Mouse (Mus musculus): ENCODE measurements around the gene Il27ra. TPM values are rescaled to one million over a fixed set of nuclear protein-coding genes. Genes with fewer than 3 reads are reported as not detected.
A peak's percentile ranks its signal among the peaks of the same experiment; 100 is the strongest.

The Il27ra gene
- polyA plus RNA-seq, 1 experiment from 2014 or later, result 1.1 TPM

DNA sequence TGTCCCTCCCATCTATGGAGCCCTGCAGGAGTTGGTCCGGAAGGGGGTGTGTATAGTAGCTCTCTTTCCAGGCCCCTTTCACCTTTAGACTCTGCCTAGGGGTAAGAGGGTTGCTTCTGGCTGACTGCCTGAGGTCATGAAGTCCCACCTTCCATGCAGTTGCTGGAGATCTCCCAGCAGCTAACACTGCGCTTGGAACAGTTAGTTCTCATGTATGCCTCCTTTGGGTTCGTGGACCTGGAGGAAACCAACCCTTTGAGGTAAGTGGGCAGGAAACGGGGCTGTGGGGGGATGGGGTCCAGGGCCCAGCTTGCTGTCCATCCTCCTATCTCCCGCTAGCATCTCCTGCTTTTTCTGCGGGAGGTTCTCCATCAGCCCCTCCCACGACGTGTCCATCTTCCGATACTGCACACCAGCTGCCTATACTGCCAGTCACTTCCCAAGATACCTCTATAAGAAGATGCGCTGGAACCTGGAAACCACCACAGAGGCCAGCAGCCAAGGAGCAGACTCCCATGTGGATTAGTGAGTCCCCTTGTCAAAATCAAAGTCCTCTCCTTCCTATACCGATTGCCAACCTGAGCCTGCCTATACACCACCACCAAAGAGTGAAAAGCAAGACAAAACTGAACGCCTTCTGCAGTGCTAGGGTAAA is 39.3 kb downstream of the Il27ra start:
- Histone ChIP-seq H3K4me1 (replicated peaks) (peaks cover 61% of the 10 kb centered on the region), H3K36me3 (peaks cover 46% of the 10 kb centered on the region), H3K9me3 (replicated peaks) (no peaks in the 10 kb centered on the region), H3K27me3 (no peaks in the 10 kb centered on the region), H3K27ac (no peak overlapping the region), H3K9ac (no peak overlapping the region), H3K4me2 (no peak overlapping the region), H3K4me3 (replicated peaks) (no peak overlapping the region)
- DNase-seq (no peak), ATAC-seq (ENCODE audit: low read depth) (no peak)
- 68% methylated on average over 12 of the region's 12 CpGs for WGBS (ENCODE audit: insufficient replicate concordance)

DNA sequence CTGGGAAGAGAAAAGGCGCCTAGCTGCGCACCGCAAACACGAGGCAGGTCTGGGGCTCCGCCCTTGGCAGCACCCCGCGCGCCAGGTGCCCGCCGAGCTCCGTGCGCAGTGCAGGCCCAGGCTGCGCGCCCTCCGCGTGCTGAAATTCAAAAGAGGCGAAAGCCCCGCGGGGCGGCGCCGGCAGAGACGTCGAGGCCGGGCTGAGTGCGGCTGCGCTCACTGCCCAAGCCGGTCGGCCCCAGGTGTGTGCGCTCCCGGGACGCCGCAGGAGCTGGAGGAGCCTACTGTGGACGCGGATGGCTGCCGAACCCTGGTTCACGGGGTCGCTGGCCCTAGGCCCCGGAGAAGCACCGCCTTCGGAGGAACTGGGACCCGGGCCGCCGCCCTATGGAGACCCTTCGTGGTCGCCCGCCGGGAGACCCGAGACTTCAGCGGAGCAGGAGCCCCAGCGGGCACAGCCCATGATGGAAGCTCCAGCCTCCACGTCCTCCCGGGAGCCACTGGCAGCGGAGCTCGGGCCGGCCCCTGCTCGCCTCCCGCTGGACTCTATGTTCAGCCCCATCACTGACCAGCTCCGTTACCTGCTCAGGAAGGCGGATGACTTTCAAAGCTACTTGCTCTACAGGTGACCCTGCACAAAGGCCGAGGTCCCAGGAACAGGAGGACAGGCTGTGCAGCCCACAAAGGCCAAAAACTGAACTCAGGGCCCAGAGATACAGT is 40.9 kb downstream of the Il27ra start, which contains the start of gene 1700067K01Rik:
Gene 1700067K01Rik, plus strand, starts transcription at position 222 of the 720 bp plus-strand sequence.
- no peak within 1 kb of the TSS for H3K4me3 ChIP-seq (replicated peaks)
- DNase-seq (no peak), ATAC-seq (ENCODE audit: low read depth) (no peak)
- no peak within 1 kb of the TSS for H3K9ac ChIP-seq
- H3K27ac ChIP-seq, result no peak within 1 kb of the TSS
- H3K36me3 ChIP-seq, result peaks cover 46% of the 10 kb centered on the region
- peak within 1 kb of the TSS; percentile 10; the same call in 1 of the 2 replicates for H3K4me2 ChIP-seq
- H3K27me3 ChIP-seq, result no peaks in the 10 kb centered on the region
- H3K9me3 ChIP-seq (replicated peaks), result no peaks in the 10 kb centered on the region
- peaks cover 63% of the 10 kb centered on the region for H3K4me1 ChIP-seq (replicated peaks)
- WGBS (ENCODE audit: insufficient replicate concordance), result 80% methylated on average over 61 of the region's 61 CpGs

DNA sequence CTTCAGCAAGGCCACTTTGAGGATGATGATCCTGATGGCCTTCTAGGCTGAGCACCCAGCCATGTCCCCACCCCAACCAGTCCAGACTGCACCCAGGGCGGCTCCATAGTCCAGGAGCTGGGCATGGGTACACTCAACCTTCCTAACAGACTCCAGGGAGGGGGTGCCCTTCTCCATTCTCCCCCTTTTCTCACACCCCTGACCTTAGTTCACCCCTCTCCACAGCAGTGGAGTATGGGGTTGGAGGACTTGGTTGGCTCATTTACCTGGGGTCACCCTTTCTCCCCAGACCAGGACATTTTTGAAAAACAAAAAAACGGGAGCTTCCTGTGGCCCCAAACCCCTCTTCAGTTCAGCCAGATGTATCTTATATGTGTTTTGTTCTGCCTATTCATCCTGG is 42.6 kb downstream of the Il27ra start:
- no peak for ATAC-seq (ENCODE audit: low read depth)
- H3K9me3 ChIP-seq (replicated peaks), result no peaks in the 10 kb centered on the region
- DNase-seq, result no peak
- H3K9ac ChIP-seq, result no peak overlapping the region; the same call in 1 of the 2 replicates
- H3K4me1 ChIP-seq (replicated peaks), result peaks cover 67% of the 10 kb centered on the region
- no peaks in the 10 kb centered on the region for H3K27me3 ChIP-seq
- peaks cover 46% of the 10 kb centered on the region for H3K36me3 ChIP-seq
- peak overlapping the region; percentile 88 for H3K4me3 ChIP-seq (replicated peaks)
- WGBS (ENCODE audit: insufficient replicate concordance), result 88% methylated on average over 2 of the region's 2 CpGs
- no peak overlapping the region for H3K27ac ChIP-seq
- peak overlapping the region; percentile 97 for H3K4me2 ChIP-seq

DNA sequence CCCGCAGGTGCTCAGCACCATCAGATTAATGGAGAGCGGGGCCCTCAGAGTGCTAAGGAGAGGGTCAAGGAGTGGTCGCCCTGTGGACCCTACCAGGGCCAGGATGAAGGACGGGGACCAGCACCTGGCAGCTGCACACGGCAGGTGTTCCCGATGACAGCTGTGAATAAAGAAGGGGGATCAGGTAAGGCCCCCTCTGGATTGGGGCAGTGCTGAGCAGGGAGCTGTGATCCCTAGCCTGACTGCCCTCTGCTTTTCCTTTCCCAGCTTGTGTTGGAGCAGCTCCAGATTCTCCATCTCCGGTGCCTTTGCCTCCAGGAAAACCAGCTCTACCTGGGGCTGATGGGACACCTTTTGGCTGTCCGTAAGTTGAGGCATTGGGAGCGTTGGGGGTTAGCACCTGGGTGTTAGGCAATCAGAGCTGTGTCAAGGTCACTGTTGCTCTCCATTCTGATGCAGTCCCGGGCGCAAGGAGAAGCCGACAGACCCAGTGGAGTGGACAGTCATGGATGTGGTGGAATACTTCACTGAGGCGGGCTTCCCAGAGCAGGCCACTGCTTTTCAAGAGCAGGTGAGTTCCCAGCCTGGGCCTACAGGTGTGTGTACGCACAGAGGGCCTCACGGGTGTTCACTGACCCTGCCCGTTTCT is 43.2 kb downstream of the Il27ra start:
- H3K27me3 ChIP-seq, result no peaks in the 10 kb centered on the region
- 73% methylated on average over 16 of the region's 16 CpGs for WGBS (ENCODE audit: insufficient replicate concordance)
- DNase-seq (no peak), ATAC-seq (ENCODE audit: low read depth) (no peak)
- peak overlapping the region; percentile 88 for H3K9ac ChIP-seq
- peaks cover 69% of the 10 kb centered on the region for H3K4me1 ChIP-seq (replicated peaks)
- peaks cover 51% of the 10 kb centered on the region for H3K36me3 ChIP-seq
- H3K4me3 ChIP-seq (replicated peaks), result peak overlapping the region; percentile 88
- H3K27ac ChIP-seq, result peak overlapping the region; percentile 85; the same call in 1 of the 2 replicates
- peak overlapping the region; percentile 97 for H3K4me2 ChIP-seq
- H3K9me3 ChIP-seq (replicated peaks), result no peaks in the 10 kb centered on the region

DNA sequence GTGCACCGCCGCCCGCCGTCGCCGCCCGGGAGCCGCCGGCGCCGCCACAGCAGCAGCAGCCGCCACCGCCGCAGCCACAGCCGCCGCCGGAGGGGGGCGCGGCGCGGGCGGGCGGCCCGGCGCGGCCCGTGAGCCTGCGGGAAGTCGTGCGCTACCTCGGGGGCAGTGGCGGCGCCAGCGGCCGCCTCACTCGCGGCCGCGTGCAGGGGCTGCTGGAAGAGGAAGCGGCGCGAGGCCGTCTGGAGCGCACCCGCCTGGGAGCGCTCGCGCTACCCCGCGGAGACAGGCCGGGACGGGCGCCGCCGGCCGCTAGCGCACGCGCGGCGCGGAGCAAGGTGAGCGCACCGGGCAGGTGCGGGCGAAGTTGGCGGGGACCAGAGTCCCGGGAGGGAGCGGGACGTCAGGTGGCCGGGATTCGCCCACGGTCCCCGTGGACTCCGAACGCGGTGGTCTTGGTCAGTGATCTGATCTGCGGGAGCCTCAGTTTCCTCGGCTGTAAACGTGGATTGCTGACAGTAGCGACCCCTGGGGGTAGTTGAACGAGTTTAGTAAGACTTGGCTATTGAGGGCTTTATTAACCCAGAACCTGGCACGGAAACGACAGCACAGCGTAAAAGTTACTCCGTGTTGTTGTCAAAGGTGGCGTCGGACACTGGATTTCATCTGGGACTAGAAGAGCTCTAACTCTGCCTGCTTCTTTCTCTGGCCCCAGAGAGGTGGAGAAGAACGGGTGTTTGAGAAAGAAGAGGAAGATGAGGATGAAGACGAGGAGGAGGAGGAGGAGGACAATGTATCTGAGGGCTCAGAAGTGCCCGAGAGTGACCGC is 43.9 kb downstream of the Il27ra start:
- peak overlapping the region; percentile 88 for H3K4me3 ChIP-seq (replicated peaks)
- peak overlapping the region; percentile 97 for H3K4me2 ChIP-seq
- 3% methylated on average over 78 of the region's 92 CpGs for WGBS (ENCODE audit: insufficient replicate concordance)
- H3K9me3 ChIP-seq (replicated peaks), result no peaks in the 10 kb centered on the region
- no peaks in the 10 kb centered on the region for H3K27me3 ChIP-seq
- peaks cover 53% of the 10 kb centered on the region for H3K36me3 ChIP-seq
- H3K9ac ChIP-seq, result peak overlapping the region; percentile 88
- H3K27ac ChIP-seq, result peak overlapping the region; percentile 85
- DNase-seq (peak; percentile 48), ATAC-seq (ENCODE audit: low read depth) (no peak)
- H3K4me1 ChIP-seq (replicated peaks), result peaks cover 68% of the 10 kb centered on the region

DNA sequence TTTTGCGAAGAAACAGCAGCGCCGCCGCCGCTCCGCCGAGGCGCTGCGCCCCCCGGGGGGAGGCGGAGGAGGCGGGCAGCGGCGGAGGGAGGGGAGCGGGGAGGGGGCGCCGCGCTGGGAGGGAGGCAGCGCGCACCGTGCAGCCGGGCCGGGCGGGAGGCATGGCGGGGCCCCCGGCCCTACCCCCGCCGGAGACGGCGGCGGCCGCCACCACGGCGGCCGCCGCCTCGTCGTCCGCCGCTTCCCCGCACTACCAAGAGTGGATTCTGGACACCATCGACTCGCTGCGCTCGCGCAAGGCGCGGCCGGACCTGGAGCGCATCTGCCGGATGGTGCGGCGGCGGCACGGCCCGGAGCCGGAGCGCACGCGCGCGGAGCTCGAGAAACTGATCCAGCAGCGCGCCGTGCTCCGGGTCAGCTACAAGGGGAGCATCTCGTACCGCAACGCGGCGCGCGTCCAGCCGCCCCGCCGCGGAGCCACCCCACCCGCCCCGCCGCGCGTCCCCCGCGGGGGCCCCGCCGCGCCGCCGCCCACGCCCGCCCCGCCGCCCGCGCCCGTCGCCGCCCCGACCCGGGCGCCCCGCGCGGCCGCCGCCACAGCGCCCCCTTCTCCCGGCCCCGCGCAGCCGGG is 44.8 kb downstream of the Il27ra start, which contains the start of gene Samd1:
Gene Samd1, plus strand, starts transcription at position 162 of the 631 bp plus-strand sequence.
- Histone ChIP-seq H3K36me3 (peaks cover 48% of the 10 kb centered on the region), H3K4me1 (replicated peaks) (peaks cover 69% of the 10 kb centered on the region), H3K9ac (peak within 1 kb of the TSS; percentile 91), H3K9me3 (replicated peaks) (no peaks in the 10 kb centered on the region), H3K4me2 (peak within 1 kb of the TSS; percentile 97), H3K27me3 (no peaks in the 10 kb centered on the region), H3K4me3 (replicated peaks) (peak within 1 kb of the TSS; percentile 88), H3K27ac (peak within 1 kb of the TSS; percentile 92)
- under 1% methylated on average over 55 of the region's 112 CpGs for WGBS (ENCODE audit: insufficient replicate concordance)
- DNase-seq, result peak; percentile 38
- no peak for ATAC-seq (ENCODE audit: low read depth)

DNA sequence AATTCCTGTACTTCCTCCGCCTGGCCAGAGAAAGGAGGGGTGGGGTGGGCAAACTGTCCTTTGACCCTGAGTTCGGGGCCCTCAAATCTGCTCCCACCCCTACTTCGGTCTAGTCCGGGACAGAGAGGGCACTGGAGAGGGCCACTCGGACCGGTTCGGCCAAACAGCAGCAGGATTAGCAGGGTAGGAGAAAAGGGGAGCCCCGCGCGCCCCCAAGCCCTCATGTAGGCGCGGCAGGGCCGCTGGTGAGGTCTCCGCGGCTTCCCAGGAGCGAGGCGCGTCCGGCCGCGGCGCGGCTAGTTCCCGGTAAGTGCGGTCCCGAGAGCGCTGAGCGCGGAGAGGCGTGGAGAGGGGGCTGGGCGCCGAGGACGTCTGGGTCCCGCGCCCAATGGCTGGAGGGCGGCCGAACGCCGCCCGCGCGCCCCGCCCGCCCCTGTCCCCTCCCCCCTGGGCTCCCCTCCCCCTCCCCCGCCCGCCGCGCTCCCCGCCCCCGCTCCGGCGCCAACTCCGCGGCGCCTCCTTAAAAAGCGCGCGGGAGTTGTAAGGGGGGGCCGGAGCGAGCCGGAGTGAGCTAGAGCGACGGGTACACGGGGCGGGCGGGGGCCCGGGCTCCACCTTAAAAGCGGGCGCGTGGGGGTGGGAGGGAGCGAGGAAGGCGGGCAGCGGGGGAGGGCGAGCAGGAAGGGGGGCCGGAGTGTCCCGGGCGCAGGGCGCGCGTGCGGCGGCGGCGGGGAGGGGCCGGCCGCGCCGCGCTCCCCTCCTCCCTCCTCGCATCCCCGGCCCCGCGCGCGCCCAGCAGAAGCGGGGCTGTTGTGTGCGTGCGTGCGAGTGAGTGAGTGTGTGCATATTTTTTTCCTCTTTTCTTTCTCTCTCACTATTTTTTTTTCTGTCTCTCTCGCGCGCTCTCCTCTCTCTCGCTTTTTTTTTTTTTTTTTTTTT is 45.6 kb downstream of the Il27ra start:
- Histone ChIP-seq H3K27ac (peak overlapping the region; percentile 92), H3K4me2 (peak overlapping the region; percentile 97), H3K4me3 (replicated peaks) (peak overlapping the region; percentile 88), H3K4me1 (replicated peaks) (peaks cover 69% of the 10 kb centered on the region), H3K36me3 (peaks cover 43% of the 10 kb centered on the region), H3K27me3 (no peaks in the 10 kb centered on the region), H3K9me3 (replicated peaks) (no peaks in the 10 kb centered on the region), H3K9ac (peak overlapping the region; percentile 91)
- DNase-seq, result peak; percentile 80
- peak; percentile 85 for ATAC-seq (ENCODE audit: low read depth)
- under 1% methylated on average over 75 of the region's 103 CpGs for WGBS (ENCODE audit: insufficient replicate concordance)

DNA sequence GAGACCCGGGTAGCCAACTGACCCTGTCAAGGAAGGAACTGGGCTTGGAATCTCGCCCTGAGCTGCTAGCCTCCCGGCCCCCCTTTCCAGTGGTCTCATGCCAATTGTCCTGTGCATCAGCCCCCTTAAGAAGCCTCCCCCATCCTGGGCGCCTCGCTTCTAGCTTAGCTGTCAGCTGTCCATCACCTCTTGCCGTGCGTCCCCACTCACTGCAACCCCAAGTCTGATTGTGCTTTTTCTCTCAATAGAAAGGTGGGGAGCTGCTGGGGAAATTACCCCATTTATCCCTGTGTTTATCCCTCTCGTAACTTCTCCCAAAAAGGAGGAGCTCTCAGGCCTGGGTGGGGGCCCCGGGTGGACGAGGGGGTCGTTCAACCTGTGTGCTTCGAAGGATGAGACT is 46.4 kb downstream of the Il27ra start:
- Histone ChIP-seq H3K9ac (peak overlapping the region; percentile 91), H3K4me3 (replicated peaks) (peak overlapping the region; percentile 88), H3K4me1 (replicated peaks) (peaks cover 69% of the 10 kb centered on the region), H3K36me3 (peaks cover 43% of the 10 kb centered on the region), H3K9me3 (replicated peaks) (no peaks in the 10 kb centered on the region), H3K27ac (peak overlapping the region; percentile 92), H3K27me3 (no peaks in the 10 kb centered on the region), H3K4me2 (peak overlapping the region; percentile 97)
- 38% methylated on average over 12 of the region's 12 CpGs for WGBS (ENCODE audit: insufficient replicate concordance)
- ATAC-seq (ENCODE audit: low read depth), result no peak
- DNase-seq, result no peak

DNA sequence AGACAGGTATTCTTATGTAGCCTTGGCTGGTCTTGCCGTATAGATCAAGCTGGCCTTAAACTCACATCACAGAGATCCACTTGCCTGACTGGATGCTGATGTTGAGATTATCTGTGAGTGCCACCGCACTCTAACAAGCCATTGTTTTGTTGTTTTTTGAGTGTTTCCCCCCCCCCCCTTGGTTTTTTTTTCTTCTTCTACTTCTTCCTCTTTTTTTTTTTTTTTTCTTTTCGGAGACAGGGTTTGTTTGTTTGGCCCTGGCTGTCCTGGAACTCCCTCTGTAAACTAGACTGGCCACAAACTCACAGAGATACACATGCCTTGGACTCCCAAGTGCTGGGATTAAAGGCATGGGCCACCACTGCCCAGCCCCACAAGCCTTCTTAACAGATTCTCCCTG is 48.4 kb downstream of the Il27ra start:
- Histone ChIP-seq H3K4me1 (replicated peaks) (peaks cover 62% of the 10 kb centered on the region), H3K27ac (peak overlapping the region; percentile 25; the same call in 1 of the 2 replicates), H3K36me3 (peaks cover 39% of the 10 kb centered on the region), H3K4me3 (replicated peaks) (no peak overlapping the region), H3K27me3 (no peaks in the 10 kb centered on the region), H3K9me3 (replicated peaks) (no peaks in the 10 kb centered on the region), H3K9ac (no peak overlapping the region), H3K4me2 (no peak overlapping the region)
- DNase-seq (no peak), ATAC-seq (ENCODE audit: low read depth) (no peak)
- WGBS (ENCODE audit: insufficient replicate concordance), result 32% methylated on average over 3 of the region's 3 CpGs
